ENCODE assay signal across 8 mouse cellular contexts in the genomic region with DNA sequence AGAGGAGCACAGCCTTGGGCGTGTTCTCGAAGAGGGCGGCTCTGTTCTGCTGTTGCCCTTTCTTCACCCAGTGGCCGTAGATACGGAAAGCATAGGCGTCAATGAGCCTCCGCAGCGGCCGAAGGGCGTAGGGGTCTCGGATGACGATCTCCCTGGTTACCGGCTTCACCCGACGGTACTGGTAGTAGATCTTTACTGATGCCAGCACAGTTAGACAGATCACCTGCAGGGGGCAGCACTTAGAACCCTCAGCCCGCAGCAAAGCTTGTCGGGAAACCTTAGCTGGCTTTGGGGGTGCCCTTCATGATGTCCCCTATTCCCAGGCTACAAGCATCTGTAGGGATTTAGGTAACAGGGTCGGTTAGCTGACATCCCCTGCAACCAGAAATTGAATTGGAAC. TPM values are rescaled to one million over a fixed set of nuclear protein-coding genes. Genes with fewer than 3 reads are reported as not detected.
A peak's percentile ranks its signal among the peaks of the same experiment; 100 is the strongest.
DNase-seq lines count a peak whose midpoint lies in the region; ATAC-seq and TF ChIP-seq lines count a peak whose summit lies in the region.

No protein-coding gene starts in this region.

- H3K4me1 ChIP-seq in heart, embryonic 13.5 days, result peaks cover 6% of the 10 kb centered on the region
- H3K4me1 ChIP-seq in lung, embryonic 14.5 days (ENCODE audit: insufficient read depth), result no peaks in the 10 kb centered on the region

- peak overlapping the region; percentile 11; the same call in 1 of the 2 replicates for H3K4me3 ChIP-seq in heart, embryonic 13.5 days
- H3K4me3 ChIP-seq in lung, embryonic 14.5 days (ENCODE audit: low read depth, low read length), result no peak overlapping the region

- WGBS in heart, embryonic 13.5 days, result 12% methylated on average over 18 of the region's 18 CpGs
- 8% methylated on average over 18 of the region's 18 CpGs for WGBS in lung, embryonic 14.5 days

- H3K9me3 ChIP-seq in heart, embryonic 13.5 days, result no peaks in the 10 kb centered on the region
- no peaks in the 10 kb centered on the region for H3K9me3 ChIP-seq in lung, embryonic 14.5 days (ENCODE audit: low read depth, low read length)

- H3K9ac ChIP-seq in heart, embryonic 13.5 days, result peak overlapping the region; percentile 73
- no peak overlapping the region for H3K9ac ChIP-seq in lung, embryonic 14.5 days

- no peak for ATAC-seq in heart, embryonic 13.5 days (ENCODE audit: extremely low read depth, insufficient number of reproducible peaks, low FRiP score, low TSS enrichment)
- no peak for ATAC-seq in lung, embryonic 14.5 days (ENCODE audit: insufficient read depth)

- DNase-seq in adrenal gland, adult (ENCODE audit: inconsistent age in 2 of 2, low spot score in 1 of 2), result peak; percentile 54 to 83
- no peak for DNase-seq in adrenal gland, adult 8-10 months
- peak; percentile 33 to 38 for DNase-seq in CD8-positive naive resting alpha-beta T cell, adult 2 months (ENCODE audit: low read depth in 2 of 2, low spot score in 2 of 2)
- DNase-seq in embryo, embryonic 10 days (ENCODE audit: low spot score), result peak; percentile 62
- peak; percentile 43 to 79 for DNase-seq in kidney, postnatal 36 days
- DNase-seq in lung, embryonic 14.5 days, result peak; percentile 49
- DNase-seq in right cerebral cortex, postnatal 4 days, result peak; percentile 67

- peak; percentile 55 for TF ChIP-seq CTCF in lung, embryonic 14.5 days (IDR thresholded peaks at IDR 0.05; ENCODE audit: low read depth)

- H3K36me3 ChIP-seq in heart, embryonic 13.5 days, result peaks cover 35% of the 10 kb centered on the region
- peaks cover 24% of the 10 kb centered on the region; the same call in 1 of the 2 replicates for H3K36me3 ChIP-seq in lung, embryonic 14.5 days (ENCODE audit: insufficient read depth)

- H3K27me3 ChIP-seq in heart, embryonic 13.5 days (replicated peaks), result no peaks in the 10 kb centered on the region
- no peaks in the 10 kb centered on the region for H3K27me3 ChIP-seq in lung, embryonic 14.5 days (ENCODE audit: insufficient read depth, low read length)

- no peak overlapping the region for H3K27ac ChIP-seq in heart, embryonic 13.5 days (replicated peaks)
- H3K27ac ChIP-seq in lung, embryonic 14.5 days (ENCODE audit: low read depth), result no peak overlapping the region

- H3K4me2 ChIP-seq in heart, embryonic 13.5 days, result peak overlapping the region; percentile 57
- peak overlapping the region; percentile 31; the same call in 1 of the 2 replicates for H3K4me2 ChIP-seq in lung, embryonic 14.5 days

RNA-seq across cellular contexts. Expression of gene Sumf2, which starts 17.7 kb away (rescaled TPM):
- 10 to 100 TPM; 30.2 to 69.8 (median 54.5) TPM for total RNA-seq in adrenal gland, adult 8-10 months (2022)
- polyA plus RNA-seq in heart, embryonic 13.5 days (2015; fragmentation: Nextera tagmentation; extraction: Ambion mirVana), result 26.8 and 28.7 TPM in 2 replicates
- 43.1 and 46.4 TPM in 2 replicates for polyA plus RNA-seq in lung, embryonic 14.5 days (2014; fragmentation: Nextera tagmentation; extraction: Ambion mirVana)

RNA-seq across cellular contexts. Expression of gene Chchd2, which starts 22.8 kb away (rescaled TPM):
- 1,000 to 10,000 TPM in 1 of 4 experiments, 100 to 1,000 TPM in 3; 716 to 1,044 (median 882) TPM for total RNA-seq in adrenal gland, adult 8-10 months (2022)
- polyA plus RNA-seq in heart, embryonic 13.5 days (2015; fragmentation: Nextera tagmentation; extraction: Ambion mirVana), result 837 and 1,007 TPM in 2 replicates
- polyA plus RNA-seq in lung, embryonic 14.5 days (2014; fragmentation: Nextera tagmentation; extraction: Ambion mirVana), result 859 and 893 TPM in 2 replicates

RNA-seq across cellular contexts. Expression of gene Zbed5, which starts 31.1 kb away (rescaled TPM):
- 1 to 10 TPM; 1.5 to 3.3 (median 2.0) TPM for total RNA-seq in adrenal gland, adult 8-10 months (2022)
- 3.3 and 3.9 TPM in 2 replicates for polyA plus RNA-seq in heart, embryonic 13.5 days (2015; fragmentation: Nextera tagmentation; extraction: Ambion mirVana)
- polyA plus RNA-seq in lung, embryonic 14.5 days (2014; fragmentation: Nextera tagmentation; extraction: Ambion mirVana), result 5.7 and 6.9 TPM in 2 replicates

RNA-seq across cellular contexts. Expression of gene Phkg1, which starts 33.9 kb away (rescaled TPM):
- 1 to 10 TPM in 3 of 4 experiments, under 1 TPM in 1; 0.49 to 2.6 (median 1.1) TPM for total RNA-seq in adrenal gland, adult 8-10 months (2022)
- polyA plus RNA-seq in heart, embryonic 13.5 days (2015; fragmentation: Nextera tagmentation; extraction: Ambion mirVana), result 0.76 and 1.4 TPM in 2 replicates
- polyA plus RNA-seq in lung, embryonic 14.5 days (2014; fragmentation: Nextera tagmentation; extraction: Ambion mirVana), result 0.11 and 0.18 TPM in 2 replicates

RNA-seq across cellular contexts. Expression of gene Nupr1l, which starts 43.9 kb away (rescaled TPM):
- 1 to 10 TPM; 3.3 to 7.2 (median 5.0) TPM for total RNA-seq in adrenal gland, adult 8-10 months (2022)
- 1.6 and 1.7 TPM in 2 replicates for polyA plus RNA-seq in heart, embryonic 13.5 days (2015; fragmentation: Nextera tagmentation; extraction: Ambion mirVana)
- polyA plus RNA-seq in lung, embryonic 14.5 days (2014; fragmentation: Nextera tagmentation; extraction: Ambion mirVana), result 1.5 and 2.6 TPM in 2 replicates
